Mouse (Mus musculus): ENCODE data around the gene Lrrc8b. TPM values are rescaled to one million over a fixed set of nuclear protein-coding genes. Genes with fewer than 3 reads are reported as not detected.

Lrrc8b gene
- polyA plus RNA-seq, 1 experiment: 19.2 TPM

GRCm38 (mm10) chr5:105484247-105484646, 68.7 kb downstream of the Lrrc8b start:
- Histone ChIP-seq H3K4me1 (replicated peaks; ENCODE audit: control insufficient read depth, insufficient read depth, low read length) (no peaks in the 10 kb centered on the region), H3K27me3 (ENCODE audit: control insufficient read depth, insufficient read depth, low read length) (no peaks in the 10 kb centered on the region), H3K4me3 (ENCODE audit: control insufficient read depth, insufficient read depth, low read length) (no peak overlapping the region), H3K36me3 (ENCODE audit: control insufficient read depth, insufficient read depth, low read length) (peaks cover 10% of the 10 kb centered on the region; the same call in 1 of the 2 replicates), H3K27ac (ENCODE audit: control insufficient read depth, insufficient read depth, low read length) (no peak overlapping the region)
- TF ChIP-seq POLR2A (IDR thresholded peaks at IDR 0.05; ENCODE audit: control insufficient read depth, extremely low read depth, insufficient read depth, low read length, poor library complexity) (no peak), CTCF (IDR thresholded peaks at IDR 0.05; ENCODE audit: borderline replicate concordance, control insufficient read depth, extremely low read depth, insufficient read depth, low read length, poor library complexity) (no peak)
- DNase-seq: no peak
- WGBS: 92% methylated on average over 6 of the region's 6 CpGs

- Histone ChIP-seq H3K27ac (ENCODE audit: control insufficient read depth, insufficient read depth, low read length) (no peak overlapping the region), H3K4me3 (ENCODE audit: control insufficient read depth, insufficient read depth, low read length) (no peak overlapping the region), H3K4me1 (replicated peaks; ENCODE audit: control insufficient read depth, insufficient read depth, low read length) (no peaks in the 10 kb centered on the region), H3K27me3 (ENCODE audit: control insufficient read depth, insufficient read depth, low read length) (no peaks in the 10 kb centered on the region), H3K36me3 (ENCODE audit: control insufficient read depth, insufficient read depth, low read length) (peaks cover 10% of the 10 kb centered on the region; the same call in 1 of the 2 replicates)
- WGBS: 96% methylated on average over 14 of the region's 14 CpGs
- DNase-seq: no peak
- TF ChIP-seq POLR2A (IDR thresholded peaks at IDR 0.05; ENCODE audit: control insufficient read depth, extremely low read depth, insufficient read depth, low read length, poor library complexity) (no peak), CTCF (IDR thresholded peaks at IDR 0.05; ENCODE audit: borderline replicate concordance, control insufficient read depth, extremely low read depth, insufficient read depth, low read length, poor library complexity) (no peak)
These were observed 69.3 kb downstream of the Lrrc8b start for GRCm38 (mm10) chr5:105484891-105485290.

GRCm38 (mm10) chr5:105490211-105490610, 74.6 kb downstream of the Lrrc8b start:
- Histone ChIP-seq H3K27me3 (ENCODE audit: control insufficient read depth, insufficient read depth, low read length) (no peaks in the 10 kb centered on the region), H3K4me3 (ENCODE audit: control insufficient read depth, insufficient read depth, low read length) (no peak overlapping the region), H3K4me1 (replicated peaks; ENCODE audit: control insufficient read depth, insufficient read depth, low read length) (peaks cover 14% of the 10 kb centered on the region), H3K36me3 (ENCODE audit: control insufficient read depth, insufficient read depth, low read length) (peaks cover 5% of the 10 kb centered on the region; the same call in 1 of the 2 replicates), H3K27ac (ENCODE audit: control insufficient read depth, insufficient read depth, low read length) (no peak overlapping the region)
- WGBS: 96% methylated on average over 5 of the region's 5 CpGs
- DNase-seq: no peak
- no peak for TF ChIP-seq POLR2A (IDR thresholded peaks at IDR 0.05; ENCODE audit: control insufficient read depth, extremely low read depth, insufficient read depth, low read length, poor library complexity)
- TF ChIP-seq CTCF (IDR thresholded peaks at IDR 0.05; ENCODE audit: borderline replicate concordance, control insufficient read depth, extremely low read depth, insufficient read depth, low read length, poor library complexity): no peak

- DNase-seq: peak; percentile 56
- no peaks in the 10 kb centered on the region for H3K27me3 ChIP-seq (ENCODE audit: control insufficient read depth, insufficient read depth, low read length)
- WGBS: 69% methylated on average over 4 of the region's 4 CpGs
- no peak overlapping the region for H3K27ac ChIP-seq (ENCODE audit: control insufficient read depth, insufficient read depth, low read length)
- H3K4me1 ChIP-seq (replicated peaks; ENCODE audit: control insufficient read depth, insufficient read depth, low read length): peaks cover 18% of the 10 kb centered on the region
- H3K36me3 ChIP-seq (ENCODE audit: control insufficient read depth, insufficient read depth, low read length): no peaks in the 10 kb centered on the region
- no peak overlapping the region for H3K4me3 ChIP-seq (ENCODE audit: control insufficient read depth, insufficient read depth, low read length)
- TF ChIP-seq POLR2A (IDR thresholded peaks at IDR 0.05; ENCODE audit: control insufficient read depth, extremely low read depth, insufficient read depth, low read length, poor library complexity) (no peak), CTCF (IDR thresholded peaks at IDR 0.05; ENCODE audit: borderline replicate concordance, control insufficient read depth, extremely low read depth, insufficient read depth, low read length, poor library complexity) (no peak)
These were observed 75.8 kb downstream of the Lrrc8b start for GRCm38 (mm10) chr5:105491389-105491788.

- DNase-seq: peak; percentile 74
- peak overlapping the region; percentile 4; the same call in 1 of the 2 replicates for H3K27ac ChIP-seq (ENCODE audit: control insufficient read depth, insufficient read depth, low read length)
- no peak overlapping the region for H3K4me3 ChIP-seq (ENCODE audit: control insufficient read depth, insufficient read depth, low read length)
- TF ChIP-seq CTCF (IDR thresholded peaks at IDR 0.05; ENCODE audit: borderline replicate concordance, control insufficient read depth, extremely low read depth, insufficient read depth, low read length, poor library complexity) (no peak), POLR2A (IDR thresholded peaks at IDR 0.05; ENCODE audit: control insufficient read depth, extremely low read depth, insufficient read depth, low read length, poor library complexity) (no peak)
- WGBS: 32% methylated on average over 10 of the region's 10 CpGs
- H3K36me3 ChIP-seq (ENCODE audit: control insufficient read depth, insufficient read depth, low read length): no peaks in the 10 kb centered on the region
- H3K27me3 ChIP-seq (ENCODE audit: control insufficient read depth, insufficient read depth, low read length): no peaks in the 10 kb centered on the region
- H3K4me1 ChIP-seq (replicated peaks; ENCODE audit: control insufficient read depth, insufficient read depth, low read length): peaks cover 27% of the 10 kb centered on the region
These were observed 77.0 kb downstream of the Lrrc8b start for GRCm38 (mm10) chr5:105492367-105493246.

GRCm38 (mm10) chr5:105493377-105493776, 77.8 kb downstream of the Lrrc8b start:
- peak; percentile 24 for DNase-seq
- Histone ChIP-seq H3K4me3 (ENCODE audit: control insufficient read depth, insufficient read depth, low read length) (no peak overlapping the region), H3K27ac (ENCODE audit: control insufficient read depth, insufficient read depth, low read length) (peak overlapping the region; percentile 4; the same call in 1 of the 2 replicates), H3K27me3 (ENCODE audit: control insufficient read depth, insufficient read depth, low read length) (no peaks in the 10 kb centered on the region), H3K36me3 (ENCODE audit: control insufficient read depth, insufficient read depth, low read length) (no peaks in the 10 kb centered on the region), H3K4me1 (replicated peaks; ENCODE audit: control insufficient read depth, insufficient read depth, low read length) (peaks cover 32% of the 10 kb centered on the region)
- TF ChIP-seq POLR2A (IDR thresholded peaks at IDR 0.05; ENCODE audit: control insufficient read depth, extremely low read depth, insufficient read depth, low read length, poor library complexity) (no peak), CTCF (IDR thresholded peaks at IDR 0.05; ENCODE audit: borderline replicate concordance, control insufficient read depth, extremely low read depth, insufficient read depth, low read length, poor library complexity) (no peak)
- WGBS: 75% methylated on average over 7 of the region's 7 CpGs
